Mouse (Mus musculus): Measurements from ENCODE around the gene Dnajc28.
"Not testable (repeated sequence)": the region's sequence is repeated elsewhere in the genome, so short reads cannot be mapped to it uniquely, and the experiment has no call there.

Dnajc28 gene

GRCm38 (mm10) chr16:91618511-91619501 lies at the start of gene Dnajc28:
Gene Dnajc28 (minus strand): TSS chr16:91619026.
- peak; percentile 83 for DNase-seq

GRCm38 (mm10) chr16:91663795-91664194 lies 45.0 kb upstream of the Dnajc28 start:
- DNase-seq = no peak

GRCm38 (mm10) chr16:91662336-91662735 lies 43.5 kb upstream of the Dnajc28 start:
- no peak for DNase-seq

- no peak for DNase-seq
These were observed 42.6 kb upstream of the Dnajc28 start for GRCm38 (mm10) chr16:91661397-91661796.

- no peak for DNase-seq
These were observed 41.0 kb upstream of the Dnajc28 start for GRCm38 (mm10) chr16:91659798-91660197.

- no peak for DNase-seq
These were observed 39.6 kb upstream of the Dnajc28 start for GRCm38 (mm10) chr16:91658471-91658870.

GRCm38 (mm10) chr16:91657285-91657684 lies 38.5 kb upstream of the Dnajc28 start:
- DNase-seq = no peak

- DNase-seq = no peak
These were observed 36.5 kb upstream of the Dnajc28 start for GRCm38 (mm10) chr16:91655285-91655684.

GRCm38 (mm10) chr16:91652191-91652590 lies 33.4 kb upstream of the Dnajc28 start:
- no peak for DNase-seq

- DNase-seq = no peak
These were observed 31.0 kb upstream of the Dnajc28 start for GRCm38 (mm10) chr16:91649781-91650180.

- DNase-seq = no peak
These were observed 30.4 kb upstream of the Dnajc28 start for GRCm38 (mm10) chr16:91649246-91649645.

- peak; percentile 79 for DNase-seq
These were observed 29.4 kb upstream of the Dnajc28 start for GRCm38 (mm10) chr16:91648220-91648550.

GRCm38 (mm10) chr16:91647461-91648219 lies 28.8 kb upstream of the Dnajc28 start, which contains the start of gene Son:
Gene Son (plus strand): TSS chr16:91647506.
- peak; percentile 94 for DNase-seq

GRCm38 (mm10) chr16:91646681-91647419 lies 28.0 kb upstream of the Dnajc28 start, which contains the start of gene Gart:
Gene Gart (minus strand): TSS chr16:91646952.
- peak; percentile 95 for DNase-seq

GRCm38 (mm10) chr16:91645995-91646602 lies 27.3 kb upstream of the Dnajc28 start:
- DNase-seq = peak; percentile 51

GRCm38 (mm10) chr16:91645420-91645819 lies 26.6 kb upstream of the Dnajc28 start:
- DNase-seq = not testable (repeated sequence)

GRCm38 (mm10) chr16:91644901-91645300 lies 26.1 kb upstream of the Dnajc28 start:
- DNase-seq = no peak

- no peak for DNase-seq
These were observed 21.3 kb upstream of the Dnajc28 start for GRCm38 (mm10) chr16:91640171-91640570.

GRCm38 (mm10) chr16:91639636-91640035 lies 20.8 kb upstream of the Dnajc28 start:
- no peak for DNase-seq

- DNase-seq = no peak
These were observed 20.3 kb upstream of the Dnajc28 start for GRCm38 (mm10) chr16:91639161-91639560.

GRCm38 (mm10) chr16:91633641-91634040 lies 14.8 kb upstream of the Dnajc28 start:
- DNase-seq = no peak

GRCm38 (mm10) chr16:91632940-91633339 lies 14.1 kb upstream of the Dnajc28 start:
- DNase-seq = no peak
